Mouse (Mus musculus) lung, adult 2 months (tissue): Measurements from ENCODE around the gene Mrpl47. TPM values are rescaled to one million over a fixed set of nuclear protein-coding genes. Genes with fewer than 3 reads are reported as not detected.
"Not testable (repeated sequence)": the region's sequence is repeated elsewhere in the genome, so short reads cannot be mapped to it uniquely, and the experiment has no call there.

ENCODE experiments used
- DNase-seq: peaks from one replicate; pipeline ENCODE4 v3.0.0; 2022
- H3K4me1 ChIP-seq: fragments of 200-500 bp; 2 replicates; pipeline ENCODE4 v1.6.1; 2011; ENCODE audit warnings: low read length; ENCODE audit not compliant: control insufficient read depth, insufficient read depth
- H3K4me3 ChIP-seq: fragments of 200-500 bp; replicated peaks from 2 replicates; pipeline ENCODE3; 2011; ENCODE audit warnings: low read depth, mild to moderate bottlenecking, control low read depth, low read length; ENCODE audit errors: extremely low read depth
- CTCF ChIP-seq: fragments of 200-500 bp; IDR thresholded peaks from 2 replicates; pipeline ENCODE4 v1.5.1; 2011; ENCODE audit warnings: mild to moderate bottlenecking, low read length, control low read depth; ENCODE audit not compliant: insufficient read depth
- POLR2A ChIP-seq: fragments of 200-500 bp; IDR thresholded peaks from 2 replicates; pipeline ENCODE4 v1.6.1; 2011; ENCODE audit warnings: low read depth, mild to moderate bottlenecking, control low read depth, low read length, borderline replicate concordance; ENCODE audit errors: extremely low read depth
- WGBS: fragments of 180-500 bp; shearing (Covaris S2); methylation state at CpG from one replicate; pipeline ENCODE4 v1.1.7; 2018; 5-methylcytosine and 5-hydroxymethylcytosine counted together
- polyA plus RNA-seq: library from polyadenylated mRNA; depleted of rRNA; stranded (reverse); fragments of >200 nt; gene quantifications from 2 replicates; pipeline ENCODE4 v1.2.3, GENCODE M21; 2012; rRNA removed

Gene Mrpl47
- 1.2 and 2.0 TPM in 2 replicates for polyA plus RNA-seq

- Histone ChIP-seq H3K4me1 (peaks cover 5% of the 10 kb centered on the region; the same call in 1 of the 2 replicates), H3K4me3 (peak within 1 kb of the TSS; percentile 94)
- DNase-seq: no peak
- no peak for TF ChIP-seq POLR2A
- no peak for TF ChIP-seq CTCF
- WGBS: 1% methylated on average over 31 of the region's 31 CpGs
Measured at GRCm38 (mm10) chr3:32737172-32737655, at the start of gene Mrpl47. TSS of gene Mrpl47 (minus strand) at chr3:32737605.

DNA sequence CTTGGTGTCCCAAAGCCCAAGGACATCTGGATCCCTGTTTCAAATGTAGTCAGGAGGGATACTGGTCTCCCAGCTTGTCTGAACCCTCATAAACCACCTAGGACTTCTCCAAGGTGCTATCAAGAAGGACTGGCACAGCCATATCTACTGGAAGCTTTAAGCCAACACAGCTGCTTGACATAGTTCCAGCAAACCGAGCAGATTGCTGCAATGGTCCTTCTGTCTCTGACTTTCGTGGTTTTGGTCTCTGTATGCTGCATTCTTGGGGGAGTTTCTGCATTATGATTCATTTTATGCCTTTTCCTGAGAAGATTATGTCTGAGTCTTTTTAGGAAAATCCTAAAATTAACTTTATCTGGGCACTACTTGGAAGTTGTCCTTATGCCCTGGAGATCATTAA lies 33.4 kb upstream of the Mrpl47 start:
- DNase-seq: no peak
- Histone ChIP-seq H3K4me3 (no peak overlapping the region), H3K4me1 (no peaks in the 10 kb centered on the region)
- TF ChIP-seq CTCF: no peak
- no peak for TF ChIP-seq POLR2A
- WGBS: 62% methylated on average over 2 of the region's 2 CpGs

DNA sequence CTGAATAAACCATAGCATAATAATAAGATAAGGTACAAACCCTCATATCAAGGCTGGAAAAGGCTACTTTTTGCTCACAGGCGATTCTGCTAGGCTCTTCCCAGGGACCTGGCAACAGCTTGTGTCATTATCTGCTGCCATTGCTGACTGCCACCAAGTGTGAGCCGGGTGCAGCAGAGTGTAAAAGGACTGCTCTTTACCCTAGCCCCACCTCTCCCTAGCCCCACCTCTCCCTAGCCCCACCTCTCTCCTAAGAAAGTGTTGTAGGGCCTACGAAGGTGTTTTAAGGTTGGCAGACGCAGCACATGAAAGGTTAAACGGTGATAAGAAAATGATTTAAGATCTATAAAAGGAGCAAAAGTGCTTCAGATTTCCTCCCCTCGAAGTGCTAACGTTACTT lies 26.5 kb upstream of the Mrpl47 start:
- TF ChIP-seq POLR2A (no peak), CTCF (no peak)
- 46% methylated on average over 7 of the region's 7 CpGs for WGBS
- no peak overlapping the region for H3K4me3 ChIP-seq
- DNase-seq: no peak
- H3K4me1 ChIP-seq: no peaks in the 10 kb centered on the region

- TF ChIP-seq POLR2A (no peak), CTCF (no peak)
Measured at GRCm38 (mm10) chr3:32762962-32763361, 25.6 kb upstream of the Mrpl47 start.

DNA sequence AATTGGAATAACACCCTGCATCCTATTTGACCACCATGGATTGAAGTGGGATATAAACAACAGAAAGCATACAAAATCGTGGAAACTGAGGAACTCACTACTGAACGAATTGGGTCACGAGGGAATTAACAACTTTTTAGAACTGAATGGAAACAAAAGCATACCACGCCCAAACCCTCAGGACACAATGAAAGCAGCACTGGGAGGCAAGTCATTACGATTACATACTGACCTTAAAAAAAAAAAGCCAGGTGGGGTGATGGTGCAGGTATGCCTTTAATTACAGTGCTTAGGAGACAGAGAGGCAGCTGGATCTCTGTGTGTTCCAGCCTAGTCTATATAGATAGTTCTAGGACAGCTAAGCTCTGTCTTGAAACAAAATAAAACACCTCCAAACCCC lies 21.8 kb upstream of the Mrpl47 start:
- no peak for DNase-seq
- no peak overlapping the region for H3K4me3 ChIP-seq
- 76% methylated on average over 5 of the region's 5 CpGs for WGBS
- TF ChIP-seq POLR2A: no peak
- TF ChIP-seq CTCF: no peak
- no peaks in the 10 kb centered on the region for H3K4me1 ChIP-seq

More at GRCm38 (mm10) chr3:32762962-32763361, 25.6 kb upstream of the Mrpl47 start:
- H3K4me1 ChIP-seq: no peaks in the 10 kb centered on the region
- no peak overlapping the region for H3K4me3 ChIP-seq
- no peak for DNase-seq
- WGBS: 57% methylated on average over 8 of the region's 8 CpGs

GRCm38 (mm10) chr3:32754384-32754915 lies 17.0 kb upstream of the Mrpl47 start:
- Histone ChIP-seq H3K4me3 (no peak overlapping the region), H3K4me1 (no peaks in the 10 kb centered on the region)
- no peak for TF ChIP-seq POLR2A
- no peak for DNase-seq
- WGBS: 84% methylated on average over 3 of the region's 3 CpGs

GRCm38 (mm10) chr3:32749820-32750579 lies 12.6 kb upstream of the Mrpl47 start:
- DNase-seq: no peak
- Histone ChIP-seq H3K4me3 (no peak overlapping the region), H3K4me1 (no peaks in the 10 kb centered on the region)
- no peak for TF ChIP-seq CTCF
- TF ChIP-seq POLR2A: no peak
- WGBS: 97% methylated on average over 4 of the region's 4 CpGs

GRCm38 (mm10) chr3:32748384-32748783 lies 11.0 kb upstream of the Mrpl47 start:
- no peak overlapping the region for H3K4me3 ChIP-seq
- no peak for DNase-seq
- no peaks in the 10 kb centered on the region for H3K4me1 ChIP-seq
- WGBS: 90% methylated on average over 9 of the region's 9 CpGs
- no peak for TF ChIP-seq CTCF
- TF ChIP-seq POLR2A: no peak

- H3K4me3 ChIP-seq, DNase-seq, H3K4me1 ChIP-seq: not testable (repeated sequence)
Measured at GRCm38 (mm10) chr3:32745426-32745825, 8.0 kb upstream of the Mrpl47 start.

- 89% methylated on average over 6 of the region's 6 CpGs for whole genome bisulfite sequencing
- DNase-seq: no peak
- H3K4me3 ChIP-seq: no peak overlapping the region
- H3K4me1 ChIP-seq: no peaks in the 10 kb centered on the region
- TF ChIP-seq CTCF (no peak), POLR2A (no peak)
Measured at GRCm38 (mm10) chr3:32745001-32745400, 7.6 kb upstream of the Mrpl47 start.
